Mouse (Mus musculus) midbrain, embryonic 13.5 days (tissue): ENCODE results near the gene Rbms1. TPM values are rescaled to one million over a fixed set of nuclear protein-coding genes. Genes with fewer than 3 reads are reported as not detected.

Experiments
- ATAC-seq: fragments of 200-750 bp; cut with Nextera tagmentation; 2 replicates; pipeline ENCODE4 v1.8.0; 2017; ENCODE audit warnings: mild to moderate bottlenecking, moderate TSS enrichment, moderate library complexity
- H3K27ac ChIP-seq: fragments of 300-500 bp; sonication (generic); 2 replicates; pipeline ENCODE4 v1.5.1; 2015; ENCODE audit warnings: inconsistent platforms, mild to moderate bottlenecking, moderate library complexity
- H3K27me3 ChIP-seq: fragments of 300-500 bp; sonication (generic); 2 replicates; pipeline ENCODE4 v1.6.1; 2015; ENCODE audit warnings: mild to moderate bottlenecking, inconsistent platforms
- H3K36me3 ChIP-seq: fragments of 300-500 bp; sonication (generic); 2 replicates; pipeline ENCODE4 v1.6.1; 2015; ENCODE audit warnings: mild to moderate bottlenecking, inconsistent platforms
- H3K4me1 ChIP-seq: fragments of 300-500 bp; sonication (generic); replicated peaks from 2 replicates; pipeline ENCODE4 v1.6.1; 2015; ENCODE audit warnings: inconsistent platforms
- H3K4me2 ChIP-seq: fragments of 300-500 bp; sonication (generic); replicated peaks from 2 replicates; pipeline ENCODE4 v1.6.1; 2015; ENCODE audit warnings: moderate library complexity, mild to moderate bottlenecking, inconsistent platforms
- H3K4me3 ChIP-seq: fragments of 300-500 bp; sonication (generic); replicated peaks from 2 replicates; pipeline ENCODE4 v1.5.1; 2015; ENCODE audit warnings: mild to moderate bottlenecking, inconsistent platforms
- H3K9ac ChIP-seq: fragments of 300-500 bp; sonication (generic); replicated peaks from 2 replicates; pipeline ENCODE4 v1.6.1; 2015; ENCODE audit warnings: mild to moderate bottlenecking, inconsistent platforms
- H3K9me3 ChIP-seq: fragments of 300-500 bp; sonication (generic); 2 replicates; pipeline ENCODE4 v1.6.1; 2016; ENCODE audit warnings: mild to moderate bottlenecking, inconsistent platforms
- WGBS: fragments of 180-500 bp; shearing (Covaris S2); methylation state at CpG from one replicate; pipeline ENCODE4 v1.1.7; 2015; 5-methylcytosine and 5-hydroxymethylcytosine counted together
- polyA plus RNA-seq: library from polyadenylated mRNA; unstranded; fragments of >200 nt; fragmentation: Nextera tagmentation; extraction: Ambion mirVana; gene quantifications from 2 replicates; pipeline ENCODE4 v1.2.1, GENCODE M21; 2015

Gene Rbms1
- polyA plus RNA-seq, 1 experiment from 2014 or later = 32.0 TPM

- no peak overlapping the region for H3K9ac ChIP-seq
- no peaks in the 10 kb centered on the region for H3K4me1 ChIP-seq
- no peak overlapping the region for H3K27ac ChIP-seq
- no peaks in the 10 kb centered on the region for H3K9me3 ChIP-seq
- H3K36me3 ChIP-seq = no peaks in the 10 kb centered on the region
- ATAC-seq = no peak
- WGBS = 91% methylated on average over 2 of the region's 2 CpGs
- H3K4me2 ChIP-seq = no peak overlapping the region
- no peaks in the 10 kb centered on the region for H3K27me3 ChIP-seq
- no peak overlapping the region for H3K4me3 ChIP-seq
Observed at GRCm38 (mm10) chr2:60939957-60940356, 23.0 kb downstream of the Rbms1 start.

- H3K27ac ChIP-seq = no peak overlapping the region
- no peak overlapping the region for H3K4me3 ChIP-seq
- no peak overlapping the region for H3K4me2 ChIP-seq
- no peaks in the 10 kb centered on the region for H3K4me1 ChIP-seq
- H3K36me3 ChIP-seq = no peaks in the 10 kb centered on the region
- no peak overlapping the region for H3K9ac ChIP-seq
- no peak for ATAC-seq
- 88% methylated on average over 14 of the region's 14 CpGs for WGBS
- no peaks in the 10 kb centered on the region for H3K27me3 ChIP-seq
- H3K9me3 ChIP-seq = no peaks in the 10 kb centered on the region
Observed at GRCm38 (mm10) chr2:60936910-60937309, 26.1 kb downstream of the Rbms1 start.

GRCm38 (mm10) chr2:60928948-60929347, 34.0 kb downstream of the Rbms1 start:
- WGBS = 95% methylated on average over 5 of the region's 5 CpGs
- H3K9ac ChIP-seq = no peak overlapping the region
- no peaks in the 10 kb centered on the region for H3K9me3 ChIP-seq
- no peak overlapping the region for H3K4me3 ChIP-seq
- no peak overlapping the region for H3K27ac ChIP-seq
- no peaks in the 10 kb centered on the region for H3K36me3 ChIP-seq
- no peak for ATAC-seq
- no peaks in the 10 kb centered on the region for H3K27me3 ChIP-seq
- no peak overlapping the region for H3K4me2 ChIP-seq
- H3K4me1 ChIP-seq = no peaks in the 10 kb centered on the region

- WGBS = 91% methylated on average over 8 of the region's 8 CpGs
- Histone ChIP-seq H3K27ac (no peak overlapping the region), H3K4me3 (no peak overlapping the region), H3K9me3 (no peaks in the 10 kb centered on the region), H3K4me1 (no peaks in the 10 kb centered on the region), H3K9ac (no peak overlapping the region), H3K27me3 (no peaks in the 10 kb centered on the region), H3K36me3 (no peaks in the 10 kb centered on the region), H3K4me2 (no peak overlapping the region)
- ATAC-seq = no peak
Observed at GRCm38 (mm10) chr2:60927906-60928775, 34.9 kb downstream of the Rbms1 start.

GRCm38 (mm10) chr2:60925063-60925462, 37.9 kb downstream of the Rbms1 start:
- Histone ChIP-seq H3K36me3 (no peaks in the 10 kb centered on the region), H3K27ac (no peak overlapping the region), H3K4me3 (no peak overlapping the region), H3K4me1 (no peaks in the 10 kb centered on the region), H3K9ac (no peak overlapping the region), H3K27me3 (no peaks in the 10 kb centered on the region), H3K9me3 (no peaks in the 10 kb centered on the region), H3K4me2 (no peak overlapping the region)
- 82% methylated on average over 5 of the region's 5 CpGs for WGBS
- ATAC-seq = no peak

- no peak overlapping the region for H3K4me2 ChIP-seq
- H3K9me3 ChIP-seq = no peaks in the 10 kb centered on the region
- H3K27ac ChIP-seq = no peak overlapping the region
- 79% methylated on average over 11 of the region's 11 CpGs for WGBS
- ATAC-seq = no peak
- no peaks in the 10 kb centered on the region for H3K27me3 ChIP-seq
- H3K36me3 ChIP-seq = no peaks in the 10 kb centered on the region
- no peak overlapping the region for H3K4me3 ChIP-seq
- H3K9ac ChIP-seq = no peak overlapping the region
- no peaks in the 10 kb centered on the region for H3K4me1 ChIP-seq
Observed at GRCm38 (mm10) chr2:60923756-60924544, 39.0 kb downstream of the Rbms1 start.

GRCm38 (mm10) chr2:60923111-60923510, 39.9 kb downstream of the Rbms1 start:
- Histone ChIP-seq H3K9ac (no peak overlapping the region), H3K27me3 (no peaks in the 10 kb centered on the region), H3K4me1 (no peaks in the 10 kb centered on the region), H3K4me2 (no peak overlapping the region), H3K4me3 (no peak overlapping the region), H3K27ac (no peak overlapping the region), H3K9me3 (no peaks in the 10 kb centered on the region), H3K36me3 (no peaks in the 10 kb centered on the region)
- WGBS = 84% methylated on average over 6 of the region's 6 CpGs
- no peak for ATAC-seq

GRCm38 (mm10) chr2:60922351-60922750, 40.6 kb downstream of the Rbms1 start:
- Histone ChIP-seq H3K36me3 (no peaks in the 10 kb centered on the region), H3K4me1 (no peaks in the 10 kb centered on the region), H3K9ac (no peak overlapping the region), H3K9me3 (no peaks in the 10 kb centered on the region), H3K27ac (no peak overlapping the region), H3K4me2 (no peak overlapping the region), H3K27me3 (no peaks in the 10 kb centered on the region), H3K4me3 (no peak overlapping the region)
- WGBS = 77% methylated on average over 5 of the region's 5 CpGs
- no peak for ATAC-seq

GRCm38 (mm10) chr2:60920076-60920475, 42.9 kb downstream of the Rbms1 start:
- Histone ChIP-seq H3K36me3 (no peaks in the 10 kb centered on the region), H3K27ac (no peak overlapping the region), H3K27me3 (no peaks in the 10 kb centered on the region), H3K4me2 (no peak overlapping the region), H3K9me3 (no peaks in the 10 kb centered on the region), H3K4me3 (no peak overlapping the region), H3K9ac (no peak overlapping the region), H3K4me1 (no peaks in the 10 kb centered on the region)
- no peak for ATAC-seq
- WGBS = 89% methylated on average over 3 of the region's 3 CpGs

GRCm38 (mm10) chr2:60918401-60918800, 44.6 kb downstream of the Rbms1 start:
- Histone ChIP-seq H3K27me3 (no peaks in the 10 kb centered on the region), H3K9ac (no peak overlapping the region), H3K4me3 (no peak overlapping the region), H3K9me3 (no peaks in the 10 kb centered on the region), H3K4me1 (no peaks in the 10 kb centered on the region), H3K27ac (no peak overlapping the region), H3K36me3 (no peaks in the 10 kb centered on the region), H3K4me2 (no peak overlapping the region)
- WGBS = 90% methylated on average over 7 of the region's 7 CpGs
- ATAC-seq = no peak

- H3K36me3 ChIP-seq = no peaks in the 10 kb centered on the region
- H3K27ac ChIP-seq = no peak overlapping the region
- WGBS = 81% methylated on average over 7 of the region's 7 CpGs
- no peak overlapping the region for H3K4me2 ChIP-seq
- ATAC-seq = no peak
- peaks cover 8% of the 10 kb centered on the region; the same call in 1 of the 2 replicates for H3K4me1 ChIP-seq
- no peak overlapping the region for H3K4me3 ChIP-seq
- H3K27me3 ChIP-seq = no peaks in the 10 kb centered on the region
- H3K9ac ChIP-seq = no peak overlapping the region
- no peaks in the 10 kb centered on the region for H3K9me3 ChIP-seq
Observed at GRCm38 (mm10) chr2:60914524-60915280, 48.3 kb downstream of the Rbms1 start.

- no peaks in the 10 kb centered on the region for H3K36me3 ChIP-seq
- H3K4me2 ChIP-seq = no peak overlapping the region
- H3K27me3 ChIP-seq = no peaks in the 10 kb centered on the region
- H3K9me3 ChIP-seq = no peaks in the 10 kb centered on the region
- no peak overlapping the region for H3K9ac ChIP-seq
- WGBS = 79% methylated on average over 3 of the region's 3 CpGs
- ATAC-seq = no peak
- H3K4me1 ChIP-seq = peaks cover 8% of the 10 kb centered on the region; the same call in 1 of the 2 replicates
- H3K27ac ChIP-seq = no peak overlapping the region
- H3K4me3 ChIP-seq = no peak overlapping the region
Observed at GRCm38 (mm10) chr2:60913281-60913680, 49.7 kb downstream of the Rbms1 start.
